Mouse (Mus musculus) 3134 (cell line): Measurements from ENCODE around the gene U2af2.
"Not testable (repeated sequence)": the region's sequence is repeated elsewhere in the genome, so short reads cannot be mapped to it uniquely, and the experiment has no call there.

Experiments used
- DNase-seq: peaks from one replicate; pipeline ENCODE4 v3.0.0-alpha.2; 2011; ENCODE audit warnings: low spot score; ENCODE audit not compliant: insufficient read length; ENCODE audit errors: extremely low read depth

The U2af2 gene

DNA sequence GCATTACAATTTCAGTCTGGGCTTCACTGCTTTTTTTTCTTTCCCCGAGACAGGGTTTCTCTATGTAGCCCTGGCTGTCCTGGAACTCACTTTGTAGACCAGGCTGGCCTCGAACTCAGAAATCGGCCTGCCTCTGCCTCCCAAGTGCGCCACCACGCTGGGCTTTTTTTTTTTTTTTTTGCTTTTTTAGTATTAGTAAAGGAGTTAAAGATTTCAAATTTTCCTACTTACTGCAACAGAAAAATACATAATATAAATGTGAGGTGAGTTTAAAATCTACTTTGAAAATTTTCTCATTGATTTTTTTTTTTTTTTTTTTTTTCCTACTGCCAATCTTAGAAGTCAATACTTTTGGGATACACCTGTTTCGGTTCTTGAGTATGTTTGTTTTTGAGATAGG is 2.9 kb downstream of the U2af2 start:
- DNase-seq = no peak

DNA sequence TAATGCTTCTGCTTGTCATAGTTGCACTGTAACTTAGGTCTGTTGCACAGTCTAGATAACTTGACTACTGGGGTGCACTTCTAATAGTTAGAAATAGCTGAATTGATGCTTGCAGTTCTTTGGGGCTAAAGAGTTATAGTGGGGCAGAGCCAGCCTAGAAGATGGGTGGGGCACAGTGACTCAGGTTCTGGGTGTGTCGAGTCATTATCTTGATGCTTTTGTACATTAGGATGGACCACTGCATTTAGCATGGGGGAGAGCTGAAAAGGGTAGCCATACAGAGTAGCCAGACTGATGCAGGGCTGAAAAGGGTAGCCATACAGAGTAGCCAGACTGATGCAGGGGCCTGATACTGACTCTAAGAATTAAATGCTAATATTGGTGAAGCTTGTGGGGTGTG is 11.6 kb downstream of the U2af2 start:
- no peak for DNase-seq

DNA sequence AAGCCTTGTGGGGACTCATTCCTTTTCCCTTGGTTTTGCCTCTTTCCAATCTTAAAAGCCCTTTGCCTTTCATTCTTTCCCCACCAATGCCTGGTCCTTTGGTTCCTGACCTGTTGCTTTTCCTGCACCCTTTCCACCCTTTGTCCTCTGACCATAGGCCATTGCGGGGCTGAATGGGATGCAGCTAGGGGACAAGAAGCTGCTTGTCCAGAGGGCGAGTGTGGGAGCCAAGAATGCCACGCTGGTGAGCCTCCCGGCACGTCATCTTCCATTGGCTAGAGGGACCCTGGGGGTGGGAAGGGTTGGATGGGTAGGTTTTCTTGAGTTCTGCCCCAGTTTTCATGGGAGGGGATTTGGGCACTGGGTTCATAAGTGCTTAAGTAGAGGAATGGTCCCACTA is 13.0 kb downstream of the U2af2 start:
- DNase-seq = no peak

DNA sequence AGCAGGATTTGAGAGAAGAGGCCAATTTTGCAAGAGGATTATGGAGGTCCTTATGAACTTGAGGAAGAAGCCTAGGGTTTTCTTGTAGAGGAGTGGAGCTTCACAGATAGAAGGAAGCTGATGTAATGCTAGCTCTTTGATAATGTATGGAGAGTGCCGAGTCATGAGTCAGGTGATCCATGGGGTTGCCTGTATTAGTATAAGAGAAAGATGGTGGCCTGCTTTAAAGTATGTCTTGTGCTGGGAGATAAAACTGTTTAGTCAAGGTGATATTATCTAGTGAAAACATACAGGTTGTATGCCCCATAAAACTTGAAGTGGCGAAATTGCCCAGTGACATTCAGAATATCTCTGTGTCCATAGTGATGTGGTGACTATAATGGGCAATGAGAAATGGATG is 15.0 kb downstream of the U2af2 start:
- no peak for DNase-seq

DNA sequence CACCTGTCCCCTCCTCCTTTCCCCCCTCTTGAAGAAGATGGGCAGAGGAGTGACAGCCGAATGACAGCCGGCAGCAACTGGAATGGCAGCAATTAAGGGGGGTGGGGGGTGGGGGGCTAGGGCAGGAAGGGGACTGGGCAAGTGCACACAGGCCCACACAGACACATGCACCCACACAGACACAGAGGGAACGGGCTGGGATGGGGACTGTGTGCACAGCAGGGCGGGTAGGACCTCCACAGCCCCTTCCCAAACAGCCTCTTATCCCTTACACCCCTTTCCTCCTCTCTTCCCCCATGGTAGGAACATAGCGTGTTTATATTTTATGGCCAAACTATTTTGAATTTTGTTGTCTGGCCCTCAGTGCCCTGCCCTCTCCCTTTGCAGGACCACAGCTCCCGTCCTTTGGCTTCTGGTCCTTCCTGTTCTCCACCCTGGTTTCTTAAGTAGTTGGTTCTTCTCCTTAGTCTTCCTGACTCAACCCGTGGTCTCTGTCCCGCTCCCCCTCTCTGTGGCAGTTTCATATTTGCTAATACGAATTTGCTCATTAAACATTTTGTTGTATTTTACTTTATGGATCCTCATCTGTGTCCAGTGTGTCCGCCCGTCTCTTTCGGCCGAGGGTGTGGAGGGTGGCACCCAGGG is 17.5 kb downstream of the U2af2 start:
- not testable (repeated sequence) for DNase-seq

DNA sequence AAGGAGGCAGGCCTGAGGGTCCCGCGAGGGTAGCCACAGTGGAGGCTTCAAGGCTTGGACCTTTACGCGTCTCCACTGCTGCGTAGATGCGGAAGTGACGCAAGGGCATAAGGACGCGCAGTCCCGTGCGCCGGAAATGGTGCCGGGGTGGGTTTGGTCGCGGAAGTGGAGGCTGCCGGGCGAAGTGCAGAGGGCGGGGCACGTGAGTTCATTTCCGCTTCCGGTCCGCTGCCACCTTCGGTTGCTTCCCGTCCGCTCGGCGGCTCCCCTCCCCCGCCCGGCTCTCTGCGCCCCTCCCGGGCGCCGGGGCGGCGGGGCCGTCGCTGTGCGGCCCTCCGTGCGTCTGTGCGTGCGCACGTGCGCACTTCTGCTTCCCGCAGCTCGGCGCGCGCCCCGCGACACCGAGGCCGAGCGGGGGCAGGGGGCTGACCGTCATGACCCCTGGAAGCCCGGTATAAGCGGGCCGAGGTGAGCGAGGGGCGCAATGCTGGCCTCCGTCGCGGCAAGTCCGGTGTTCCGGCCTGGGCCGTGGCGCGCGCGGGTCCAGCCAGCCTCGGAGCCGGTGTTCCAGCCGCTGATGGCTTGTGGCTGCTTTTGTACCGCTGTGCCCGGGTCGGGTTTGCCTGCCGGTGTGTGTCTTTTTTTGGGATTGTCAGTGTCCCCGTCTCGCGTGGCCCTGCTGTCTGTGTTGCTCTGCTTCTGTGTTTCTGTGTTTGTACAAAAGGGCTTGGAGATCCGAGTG is 18.2 kb downstream of the U2af2 start, which contains the start of gene Epn1:
Epn1 (plus strand) TSS at position 226 of the 742 bp plus-strand sequence.
- peak; percentile 79 for DNase-seq

DNA sequence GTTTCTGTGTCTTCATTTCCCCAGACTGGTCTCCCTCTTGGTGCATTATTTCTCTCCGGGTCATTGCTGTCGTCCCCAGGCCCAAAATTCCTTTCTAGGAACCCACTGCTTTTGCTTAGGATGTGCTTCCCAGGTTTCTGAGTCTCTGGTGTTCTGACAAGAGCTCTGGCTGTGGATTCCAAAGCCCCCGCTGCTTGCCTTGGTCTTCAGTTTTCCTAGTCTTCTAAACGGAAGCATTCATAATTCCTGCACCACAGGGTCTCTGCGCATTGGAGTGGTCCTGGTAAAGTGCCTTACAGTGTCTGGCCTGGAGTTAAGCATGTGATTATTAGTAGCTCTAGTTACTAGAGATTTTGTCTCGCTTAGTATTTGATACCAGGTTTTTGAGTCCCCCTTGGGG is 18.9 kb downstream of the U2af2 start:
- no peak for DNase-seq

DNA sequence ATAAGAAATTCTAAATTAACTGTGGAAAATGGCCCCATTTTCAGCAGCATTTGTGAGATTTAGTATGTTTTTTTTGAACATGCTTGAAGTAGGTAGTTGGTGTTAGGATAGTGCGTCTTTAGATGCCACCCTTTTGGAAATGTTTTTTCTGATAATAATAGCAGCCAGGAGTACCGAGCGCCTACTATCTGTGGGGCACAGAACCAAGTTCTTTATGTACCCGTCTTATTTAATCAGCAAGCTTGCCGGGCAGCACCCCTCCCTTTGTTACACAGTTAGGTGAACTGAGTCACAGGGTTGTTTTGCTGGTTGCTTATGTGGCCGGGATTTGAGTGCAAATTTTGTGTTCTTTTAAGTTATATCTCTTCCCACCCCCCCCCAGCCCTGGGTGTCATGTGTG is 19.3 kb downstream of the U2af2 start:
- DNase-seq = no peak

DNA sequence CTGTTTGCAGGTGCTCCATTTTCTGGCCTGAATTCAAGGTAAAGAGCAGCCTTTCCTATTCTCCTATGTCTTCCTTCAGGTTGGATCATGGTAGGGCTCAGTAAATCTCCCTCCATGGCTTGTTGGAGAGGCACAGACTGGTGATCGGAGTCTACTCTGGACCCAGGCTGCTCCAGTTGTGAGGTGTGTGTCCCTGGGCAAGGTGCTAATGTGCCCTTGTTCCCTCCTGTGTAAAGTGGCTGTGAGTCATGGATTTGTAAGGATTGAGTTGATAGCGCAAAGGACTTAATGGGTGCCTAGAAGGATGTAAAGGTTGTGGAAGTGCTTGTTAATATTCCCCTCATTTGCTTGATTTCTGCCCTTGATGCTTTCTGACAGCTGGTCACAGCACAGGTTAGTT is 20.0 kb downstream of the U2af2 start:
- no peak for DNase-seq

DNA sequence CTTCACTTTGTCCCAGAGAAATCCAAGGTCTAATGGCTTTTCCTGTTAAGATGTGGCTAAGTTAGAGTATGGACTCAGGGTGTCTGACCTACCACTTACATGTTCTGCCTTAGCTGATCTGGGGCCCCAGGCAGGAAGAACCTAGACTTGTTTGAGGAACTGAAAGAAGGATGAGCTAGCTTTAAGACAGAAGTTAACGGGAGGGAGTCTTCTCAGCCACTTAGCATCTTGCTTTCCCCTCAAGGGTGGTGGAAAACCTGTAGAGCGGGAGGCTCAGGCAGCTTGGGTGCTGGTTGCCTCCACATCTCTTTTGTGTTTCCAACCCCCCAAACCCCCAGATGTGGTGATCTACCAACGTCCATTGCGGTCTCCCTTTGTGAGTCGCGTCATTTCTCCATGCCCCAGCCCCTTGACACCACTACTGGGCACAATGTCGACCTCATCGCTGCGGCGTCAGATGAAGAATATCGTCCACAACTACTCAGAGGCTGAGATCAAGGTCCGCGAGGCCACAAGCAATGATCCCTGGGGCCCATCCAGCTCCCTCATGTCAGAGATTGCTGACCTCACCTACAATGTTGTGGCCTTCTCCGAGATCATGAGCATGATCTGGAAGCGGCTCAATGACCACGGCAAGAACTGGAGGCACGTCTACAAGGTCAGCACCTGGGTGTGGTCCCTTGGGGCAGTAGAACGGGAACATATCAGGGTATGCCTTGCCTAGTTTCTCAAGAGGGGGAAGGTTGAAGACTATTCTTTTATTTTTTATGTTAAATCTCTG is 21.6 kb downstream of the U2af2 start:
- no peak for DNase-seq

DNA sequence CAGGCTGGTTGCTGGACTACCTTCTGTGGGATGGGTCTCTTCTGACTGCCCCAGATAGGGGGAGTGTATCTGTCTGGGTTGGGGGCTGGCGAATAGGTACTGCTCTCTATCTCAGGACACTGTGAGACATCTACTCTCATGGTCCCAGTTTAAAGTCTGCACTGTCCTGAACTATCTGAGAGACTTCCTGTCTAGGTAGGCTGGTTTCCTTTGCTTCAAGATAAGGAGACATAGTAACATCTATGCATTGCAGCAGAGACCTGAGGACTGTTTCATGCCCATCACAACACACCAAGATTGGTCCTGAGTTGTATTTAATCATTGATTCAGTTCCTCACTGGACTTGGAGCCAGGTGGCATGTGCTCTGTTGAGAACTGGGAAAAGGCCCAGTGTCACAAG is 23.6 kb downstream of the U2af2 start:
- no peak for DNase-seq

DNA sequence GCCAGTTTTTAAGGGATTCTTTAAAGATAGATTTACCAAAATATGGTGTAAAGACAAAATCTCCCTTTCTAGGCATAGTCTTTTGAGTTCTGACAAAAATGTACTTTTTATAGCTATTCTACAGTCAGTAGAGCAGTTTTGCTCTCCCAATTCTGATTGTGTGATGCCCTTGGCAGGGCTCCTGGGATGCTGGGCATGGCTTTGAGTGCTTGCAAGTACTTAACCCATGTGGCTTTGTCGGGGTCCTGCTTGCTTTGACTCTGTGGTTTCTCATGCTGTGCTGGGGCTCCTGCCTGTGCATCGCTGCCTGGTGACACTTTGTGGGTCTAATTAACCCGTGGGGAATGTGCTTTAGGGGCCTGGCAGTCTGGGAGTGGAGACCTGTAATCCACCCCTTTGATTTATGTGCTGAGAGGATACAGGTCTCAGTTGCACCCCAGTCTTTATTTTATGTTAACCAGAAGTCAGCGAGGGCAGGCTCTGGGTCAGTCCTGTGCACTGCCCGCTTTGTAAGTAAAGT is 25.0 kb downstream of the U2af2 start:
- DNase-seq = no peak

DNA sequence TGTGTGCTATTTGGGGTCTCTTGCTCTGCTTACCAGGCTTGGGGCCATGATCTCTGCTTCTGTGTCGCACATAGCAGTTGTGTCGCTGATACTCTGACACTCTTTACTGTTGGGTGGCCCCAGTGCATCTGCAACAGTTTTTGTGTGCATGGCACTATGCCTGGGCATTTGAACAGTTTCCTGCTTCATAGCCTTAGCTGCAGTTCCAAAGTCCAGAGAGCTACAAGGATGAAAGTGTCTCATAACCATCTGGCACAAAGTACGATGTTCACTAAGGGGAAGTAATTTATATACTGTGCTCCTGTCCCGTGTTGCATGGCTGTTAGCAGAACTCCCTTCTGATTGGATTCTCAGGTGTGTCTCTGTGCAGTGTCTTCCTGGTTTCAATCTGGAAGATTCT is 25.9 kb downstream of the U2af2 start:
- no peak for DNase-seq

DNA sequence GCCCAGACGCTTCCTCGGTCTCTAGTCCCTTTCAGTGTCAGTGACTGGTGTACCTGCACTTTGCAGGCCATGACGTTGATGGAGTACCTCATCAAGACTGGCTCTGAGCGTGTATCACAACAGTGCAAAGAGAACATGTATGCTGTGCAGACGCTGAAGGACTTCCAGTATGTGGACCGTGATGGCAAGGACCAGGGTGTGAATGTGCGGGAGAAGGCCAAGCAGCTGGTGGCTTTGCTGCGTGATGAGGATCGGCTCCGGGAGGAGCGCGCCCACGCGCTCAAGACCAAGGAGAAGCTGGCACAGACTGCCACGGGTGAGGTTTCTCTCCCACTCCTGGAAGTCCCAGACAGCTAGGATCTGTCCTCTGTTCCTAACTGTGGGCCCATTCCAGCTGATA is 27.9 kb downstream of the U2af2 start:
- no peak for DNase-seq

DNA sequence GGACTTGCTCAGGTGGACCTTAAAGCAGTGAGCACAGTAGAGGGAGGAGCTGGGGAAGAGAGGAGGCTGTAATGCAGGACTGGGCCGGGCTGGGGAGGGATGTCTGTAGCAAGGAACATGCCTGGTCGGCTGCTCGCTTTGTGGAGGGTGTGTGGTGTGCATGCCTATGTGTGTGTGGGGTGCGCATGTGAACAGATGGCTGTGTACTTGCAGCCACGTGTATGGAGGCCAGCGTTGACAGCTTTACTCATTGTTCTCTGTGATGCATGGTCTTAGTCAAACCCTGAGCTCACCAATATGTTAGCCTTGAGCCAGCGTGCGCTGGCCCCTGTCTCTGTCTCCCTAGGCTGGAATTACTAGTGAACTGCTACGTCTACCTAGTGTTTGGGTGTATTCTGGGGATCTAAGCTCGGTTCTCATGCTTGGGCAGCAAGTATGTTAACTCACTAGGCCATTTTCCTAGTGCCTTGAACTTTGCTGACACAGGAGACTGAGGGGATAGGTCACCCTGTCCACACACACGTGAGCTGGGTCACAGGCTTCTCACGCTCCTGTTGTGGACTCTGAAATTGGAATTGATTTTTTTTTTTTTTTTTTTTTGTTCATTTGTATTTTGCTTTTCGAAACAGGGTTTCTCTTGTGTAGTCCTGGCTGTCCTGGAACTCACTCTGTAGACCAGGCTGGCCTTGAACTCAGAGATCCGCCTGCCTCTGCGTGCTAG is 29.2 kb downstream of the U2af2 start:
- DNase-seq = no peak

DNA sequence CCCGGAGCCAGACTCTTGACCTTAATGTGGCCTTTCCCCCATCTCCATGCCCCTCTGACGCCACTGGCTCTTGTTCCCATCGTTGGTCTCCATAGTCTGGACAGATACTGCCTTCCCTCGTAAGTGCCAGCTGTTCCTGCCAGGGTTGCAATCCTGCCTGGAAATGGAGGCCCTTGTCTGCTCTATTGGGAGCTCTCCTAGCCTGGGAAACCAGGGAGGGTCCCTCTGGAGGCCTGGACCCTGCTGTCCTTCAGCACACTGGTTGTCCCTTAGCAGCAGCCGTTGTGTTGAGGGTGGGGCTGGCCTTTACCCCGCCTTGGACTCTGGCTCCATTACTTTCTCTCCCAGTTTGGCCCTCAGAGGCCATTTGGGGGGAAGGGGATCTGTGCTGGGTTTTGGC is 30.4 kb downstream of the U2af2 start:
- no peak for DNase-seq

DNA sequence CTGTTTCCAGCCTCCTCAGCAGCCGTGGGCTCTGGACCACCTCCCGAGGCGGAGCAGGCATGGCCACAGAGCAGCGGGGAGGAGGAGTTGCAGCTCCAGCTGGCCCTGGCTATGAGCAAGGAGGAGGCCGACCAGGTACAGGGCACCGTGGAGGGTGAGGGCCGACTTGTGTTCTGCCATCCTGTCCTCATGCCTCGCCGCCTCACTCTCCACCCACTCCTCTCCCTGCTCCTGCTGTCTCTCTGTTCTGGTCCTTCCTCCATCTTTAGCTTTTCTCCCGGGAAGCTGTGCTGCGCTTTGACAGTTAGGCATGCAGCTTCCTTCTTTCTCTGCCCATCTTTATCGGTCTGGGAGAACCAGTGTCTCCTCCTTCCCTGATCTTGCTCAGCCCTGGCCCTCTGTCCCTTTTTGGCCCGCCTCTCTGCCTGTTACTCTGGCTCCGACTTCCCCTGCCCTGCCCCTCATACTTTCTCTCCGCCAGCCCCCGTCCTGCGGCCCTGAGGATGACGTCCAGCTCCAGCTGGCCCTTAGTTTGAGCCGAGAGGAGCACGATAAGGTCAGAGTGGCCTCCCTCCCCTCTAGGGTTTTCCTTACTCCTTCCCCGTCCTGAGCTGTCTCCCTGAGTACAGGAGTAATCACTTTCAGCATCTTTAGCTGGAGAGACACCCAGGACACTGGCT is 31.0 kb downstream of the U2af2 start:
- DNase-seq = no peak

DNA sequence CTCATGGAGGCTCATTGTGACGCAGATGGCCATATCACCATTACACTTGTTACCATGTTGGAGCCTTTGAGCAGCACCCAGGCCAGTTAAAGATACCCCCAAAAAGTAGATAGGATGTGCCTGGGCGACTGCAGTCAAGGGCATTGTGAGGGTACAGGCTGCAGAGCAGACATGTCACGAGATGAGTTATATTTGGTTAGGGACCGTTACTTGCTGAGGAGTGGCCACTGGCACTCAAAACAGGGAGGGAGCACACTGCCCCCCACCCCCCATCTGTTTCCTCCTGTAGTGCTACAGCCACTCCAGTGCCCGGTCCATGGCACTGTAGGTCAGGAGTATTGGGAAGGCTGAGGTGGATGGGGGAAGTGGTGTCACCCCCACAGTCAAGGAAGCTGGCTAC is 36.8 kb downstream of the U2af2 start:
- DNase-seq = no peak

DNA sequence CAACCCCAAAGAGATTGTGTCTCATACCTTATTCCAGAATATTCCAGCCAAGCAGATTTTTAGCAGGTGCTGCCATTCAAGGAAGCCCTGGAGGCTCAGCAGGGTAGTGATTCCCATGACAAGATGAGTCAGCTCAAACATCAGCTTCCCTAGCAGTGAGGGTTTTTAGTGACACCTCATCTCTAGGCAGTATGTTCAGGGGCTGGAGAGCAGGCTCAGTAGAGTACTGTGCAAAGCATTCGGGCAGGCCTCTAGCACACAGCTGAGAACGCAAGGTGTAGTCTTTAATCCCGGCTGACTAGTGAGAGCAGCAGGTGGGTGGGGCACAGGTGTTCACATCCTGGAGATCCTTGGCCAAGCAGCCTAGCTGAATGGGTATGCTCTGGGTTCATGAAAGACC is 37.9 kb downstream of the U2af2 start:
- no peak for DNase-seq

DNA sequence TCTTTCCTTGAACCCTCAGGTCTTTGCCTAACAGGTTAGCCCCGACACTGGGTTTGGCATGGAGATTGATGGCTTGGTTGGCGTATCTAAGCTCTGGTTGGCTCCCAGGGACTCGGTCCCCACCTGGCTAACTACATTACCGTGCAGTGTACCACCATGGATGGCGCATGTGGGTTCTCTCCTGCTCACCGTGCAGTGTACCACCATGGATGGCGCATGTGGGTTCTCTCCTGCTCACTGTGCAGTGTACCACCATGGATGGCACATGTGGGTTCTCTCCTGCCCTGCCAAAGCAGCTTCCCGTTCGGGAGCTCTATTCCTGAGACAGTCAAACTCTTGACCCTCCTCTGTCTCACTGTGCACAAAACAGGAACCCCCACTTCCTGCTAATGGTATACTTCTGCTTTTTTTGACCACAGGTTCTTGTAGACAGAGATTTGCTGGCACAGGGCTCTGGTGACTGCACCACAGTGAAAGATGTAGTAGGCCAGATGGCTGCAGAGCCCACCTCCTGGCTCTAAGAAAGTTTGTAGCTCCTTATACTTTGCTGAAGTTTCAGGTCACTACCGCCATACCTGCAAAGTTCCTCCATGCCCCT is 39.2 kb downstream of the U2af2 start:
- no peak for DNase-seq
